Mouse (Mus musculus): ENCODE data around the gene Cacnb3.

DNA sequence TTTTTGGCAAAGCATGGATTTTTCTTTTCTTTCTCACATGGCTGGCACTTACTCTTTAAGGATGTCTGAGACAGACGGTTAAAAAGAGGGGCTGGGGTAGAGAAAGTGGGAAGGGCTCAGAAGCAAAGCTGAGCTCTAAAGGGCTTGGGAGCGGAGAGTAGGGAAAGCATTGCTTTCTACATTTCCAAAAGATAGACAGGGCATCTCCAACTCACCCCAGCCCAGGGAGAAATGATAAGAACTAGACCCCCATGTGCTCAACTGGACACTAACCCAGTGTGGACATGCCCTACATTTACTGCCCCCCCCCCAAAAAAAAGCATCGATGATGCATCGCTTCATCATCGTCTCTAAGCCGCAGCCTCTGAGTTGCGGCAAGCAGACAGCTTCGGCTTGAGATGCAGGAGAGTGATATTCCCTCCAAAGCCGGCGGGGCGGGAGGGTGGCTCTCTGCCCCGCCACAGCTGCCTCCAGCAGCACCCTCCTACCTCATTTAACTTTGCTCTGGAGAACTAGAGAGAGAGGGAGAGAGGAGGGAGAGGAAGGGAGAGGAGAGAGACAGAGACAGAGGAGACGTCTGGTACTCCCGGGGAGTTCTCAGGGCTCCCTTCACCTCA, 45.1 kb downstream of the Cacnb3 start:
- TF ChIP-seq POLR2A (IDR thresholded peaks at IDR 0.05; ENCODE audit: control insufficient read depth, extremely low read depth, insufficient read depth, low read length, poor library complexity) (no peak), CTCF (IDR thresholded peaks at IDR 0.05; ENCODE audit: borderline replicate concordance, control insufficient read depth, extremely low read depth, insufficient read depth, low read length, poor library complexity) (no peak)

Data from thymus, adult 2 months (tissue).